Mouse (Mus musculus) hindbrain, embryonic 15.5 days (tissue): Measurements from ENCODE around the gene Cyp4a31. TPM values are rescaled to one million over a fixed set of nuclear protein-coding genes. Genes with fewer than 3 reads are reported as not detected.
"Not testable (repeated sequence)": the region's sequence is repeated elsewhere in the genome, so short reads cannot be mapped to it uniquely, and the experiment has no call there.

Experiments used
- ATAC-seq: fragments of 200-750 bp; cut with Nextera tagmentation; 2 replicates; pipeline ENCODE4 v1.8.0; 2017; ENCODE audit warnings: low read depth, moderate number of reproducible peaks, moderate TSS enrichment; ENCODE audit not compliant: low FRiP score
- H3K27ac ChIP-seq: fragments of 300-500 bp; sonication (generic); replicated peaks from 2 replicates; pipeline ENCODE4 v1.5.1; 2015; ENCODE audit warnings: mild to moderate bottlenecking, inconsistent platforms
- H3K27me3 ChIP-seq: fragments of 300-500 bp; sonication (generic); 2 replicates; pipeline ENCODE4 v1.6.1; 2015; ENCODE audit warnings: control low read depth, inconsistent platforms
- H3K36me3 ChIP-seq: fragments of 300-500 bp; sonication (generic); 2 replicates; pipeline ENCODE4 v1.6.1; 2015; ENCODE audit warnings: control low read depth, inconsistent platforms
- H3K4me1 ChIP-seq: fragments of 300-500 bp; sonication (generic); replicated peaks from 2 replicates; pipeline ENCODE4 v1.6.1; 2015; ENCODE audit warnings: control low read depth, inconsistent platforms
- H3K4me2 ChIP-seq: fragments of 300-500 bp; sonication (generic); 2 replicates; pipeline ENCODE4 v1.6.1; 2015; ENCODE audit warnings: moderate library complexity, mild to moderate bottlenecking, inconsistent platforms
- H3K4me3 ChIP-seq: fragments of 300-500 bp; sonication (generic); 2 replicates; pipeline ENCODE4 v1.5.1; 2015; ENCODE audit warnings: mild to moderate bottlenecking, inconsistent platforms
- H3K9ac ChIP-seq: fragments of 300-500 bp; sonication (generic); 2 replicates; pipeline ENCODE4 v1.6.1; 2015; ENCODE audit warnings: inconsistent platforms
- H3K9me3 ChIP-seq: fragments of 300-500 bp; sonication (generic); 2 replicates; pipeline ENCODE4 v1.6.1; 2016; ENCODE audit warnings: control low read depth, inconsistent platforms
- whole genome bisulfite sequencing: fragments of 180-500 bp; shearing (Covaris S2); methylation state at CpG from one replicate; pipeline ENCODE4 v1.1.7; 2015; 5-methylcytosine and 5-hydroxymethylcytosine counted together
- polyA plus RNA-seq: library from polyadenylated mRNA; unstranded; fragments of >200 nt; fragmentation: Nextera tagmentation; extraction: Ambion mirVana; gene quantifications from 2 replicates; pipeline ENCODE4 v1.2.1, GENCODE M21; 2015

Gene Cyp4a31
- polyA plus RNA-seq, 1 experiment from 2014 or later = not detected

DNA sequence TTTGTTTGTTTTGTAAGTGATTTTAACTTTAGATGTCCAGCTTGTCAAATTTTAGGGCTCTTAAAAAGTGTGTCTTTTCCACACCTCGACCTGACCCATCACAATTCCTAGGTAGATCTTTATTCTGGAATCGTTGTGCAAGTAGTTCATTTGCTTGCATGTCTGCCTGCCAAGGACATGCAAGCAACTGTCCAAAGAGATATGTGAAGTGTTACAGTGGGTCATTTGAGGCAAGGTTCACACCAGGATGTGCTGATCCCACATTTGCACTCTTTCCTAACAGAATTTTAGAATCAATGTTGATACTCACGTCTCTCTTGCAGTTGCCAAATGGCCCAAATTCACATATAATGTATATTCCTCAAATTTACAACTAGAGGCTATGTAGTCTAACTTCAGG, 11.8 kb downstream of the Cyp4a31 start:
- Histone ChIP-seq H3K27ac (no peak overlapping the region), H3K4me2 (no peak overlapping the region), H3K4me1 (no peaks in the 10 kb centered on the region), H3K9me3 (no peaks in the 10 kb centered on the region), H3K27me3 (no peaks in the 10 kb centered on the region), H3K36me3 (no peaks in the 10 kb centered on the region), H3K9ac (no peak overlapping the region), H3K4me3 (no peak overlapping the region)
- 81% methylated on average over 3 of the region's 3 CpGs for WGBS
- ATAC-seq = no peak

DNA sequence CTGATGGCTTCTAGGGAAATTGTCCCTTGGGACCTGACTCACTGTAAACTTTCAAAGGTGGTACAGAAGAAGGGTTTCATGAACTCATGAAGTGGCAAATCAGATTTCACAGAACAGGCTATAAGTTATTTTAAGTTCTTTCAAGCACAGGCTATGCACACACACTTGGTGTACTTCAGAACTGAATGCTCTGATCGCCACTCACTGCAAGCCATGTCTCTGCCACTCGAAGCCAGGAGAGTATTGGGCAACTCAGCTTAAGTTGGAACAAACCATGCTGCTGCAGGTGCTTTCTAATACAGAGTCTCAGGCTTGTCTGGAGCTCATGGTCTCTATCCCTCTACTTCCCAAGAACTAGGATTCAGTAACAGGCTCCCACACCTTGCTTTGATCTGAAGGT, 12.3 kb downstream of the Cyp4a31 start:
- Histone ChIP-seq H3K4me3 (no peak overlapping the region), H3K4me1 (no peaks in the 10 kb centered on the region), H3K4me2 (no peak overlapping the region), H3K27ac (no peak overlapping the region), H3K27me3 (no peaks in the 10 kb centered on the region), H3K36me3 (no peaks in the 10 kb centered on the region), H3K9ac (no peak overlapping the region), H3K9me3 (no peaks in the 10 kb centered on the region)
- ATAC-seq = no peak
- 84% methylated on average over 2 of the region's 2 CpGs for WGBS

DNA sequence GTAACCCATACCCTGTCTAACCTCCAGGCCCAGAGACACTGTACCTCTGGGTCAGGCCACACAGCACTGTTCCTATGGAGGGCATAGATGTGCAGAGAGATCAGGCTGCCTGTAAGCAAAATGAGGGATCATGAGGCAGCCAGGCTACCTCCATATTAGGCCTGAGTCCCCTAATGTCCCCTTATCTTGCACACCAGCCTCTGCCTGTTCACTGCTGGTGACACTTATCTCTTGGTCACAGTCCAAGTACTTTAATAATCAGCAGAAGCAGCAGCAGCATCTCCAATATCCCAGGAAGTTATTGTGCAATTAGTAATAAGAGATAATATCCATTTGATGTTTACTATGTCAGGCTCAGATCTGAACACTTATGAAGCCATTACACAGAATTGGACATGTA, 19.6 kb downstream of the Cyp4a31 start:
- no peaks in the 10 kb centered on the region for H3K4me1 ChIP-seq
- H3K4me3 ChIP-seq = no peak overlapping the region
- H3K27me3 ChIP-seq = no peaks in the 10 kb centered on the region
- no peaks in the 10 kb centered on the region for H3K36me3 ChIP-seq
- no peak for ATAC-seq
- H3K9ac ChIP-seq = no peak overlapping the region
- no peaks in the 10 kb centered on the region for H3K9me3 ChIP-seq
- no peak overlapping the region for H3K27ac ChIP-seq
- no peak overlapping the region for H3K4me2 ChIP-seq

DNA sequence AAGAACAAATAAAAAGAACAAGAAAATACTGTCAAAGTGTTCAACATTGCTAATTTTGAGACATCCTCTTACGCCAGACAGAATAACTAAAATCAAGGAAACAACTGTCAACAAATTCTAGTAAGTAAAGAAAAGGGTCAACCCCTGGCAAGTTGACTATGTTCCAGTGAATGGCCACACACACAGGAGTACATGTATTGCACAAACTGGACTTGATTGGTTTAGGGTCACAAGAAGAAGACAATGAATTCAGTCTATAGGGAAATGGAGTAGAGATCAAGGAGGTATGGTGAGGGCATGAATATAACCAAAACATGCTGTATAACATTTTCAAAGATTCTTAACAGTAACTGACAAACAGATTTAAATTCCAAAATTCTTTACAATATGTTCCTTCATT, 32.9 kb downstream of the Cyp4a31 start:
- Histone ChIP-seq H3K27ac (no peak overlapping the region), H3K4me3 (no peak overlapping the region), H3K9me3 (no peaks in the 10 kb centered on the region), H3K4me2 (no peak overlapping the region), H3K36me3 (no peaks in the 10 kb centered on the region), H3K9ac (no peak overlapping the region), H3K27me3 (no peaks in the 10 kb centered on the region), H3K4me1 (no peaks in the 10 kb centered on the region)
- ATAC-seq = no peak
- 95% methylated on average over 1 of the region's 1 CpGs for WGBS

DNA sequence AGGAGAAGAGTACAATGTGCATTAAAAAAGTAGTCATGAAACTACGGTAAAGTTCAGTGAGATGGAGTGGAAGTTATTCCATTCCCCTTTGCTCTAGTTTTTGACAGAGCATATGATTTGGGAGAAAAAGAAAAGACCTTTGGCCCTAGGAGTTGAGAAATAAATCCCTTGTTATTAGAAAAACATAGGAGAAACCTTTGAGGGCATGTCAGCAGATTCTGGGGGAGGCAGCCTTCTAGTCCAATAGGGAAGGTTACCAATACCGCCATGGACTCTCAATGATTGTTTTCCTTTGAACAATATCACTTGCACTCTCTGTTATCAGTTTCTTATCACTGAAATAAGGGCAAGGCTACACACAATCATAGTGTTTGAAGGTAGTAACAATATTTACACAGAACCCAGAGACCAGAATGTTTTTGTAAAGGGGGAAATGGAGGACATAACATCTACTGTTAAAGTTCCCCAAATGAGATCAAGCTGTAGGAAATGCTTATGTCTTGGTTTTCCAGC, 33.4 kb downstream of the Cyp4a31 start:
- Histone ChIP-seq H3K9me3 (no peaks in the 10 kb centered on the region), H3K27me3 (no peaks in the 10 kb centered on the region), H3K27ac (no peak overlapping the region), H3K4me1 (no peaks in the 10 kb centered on the region), H3K36me3 (no peaks in the 10 kb centered on the region), H3K9ac (no peak overlapping the region), H3K4me2 (no peak overlapping the region), H3K4me3 (no peak overlapping the region)
- no peak for ATAC-seq
- WGBS = 95% methylated on average over 2 of the region's 2 CpGs

DNA sequence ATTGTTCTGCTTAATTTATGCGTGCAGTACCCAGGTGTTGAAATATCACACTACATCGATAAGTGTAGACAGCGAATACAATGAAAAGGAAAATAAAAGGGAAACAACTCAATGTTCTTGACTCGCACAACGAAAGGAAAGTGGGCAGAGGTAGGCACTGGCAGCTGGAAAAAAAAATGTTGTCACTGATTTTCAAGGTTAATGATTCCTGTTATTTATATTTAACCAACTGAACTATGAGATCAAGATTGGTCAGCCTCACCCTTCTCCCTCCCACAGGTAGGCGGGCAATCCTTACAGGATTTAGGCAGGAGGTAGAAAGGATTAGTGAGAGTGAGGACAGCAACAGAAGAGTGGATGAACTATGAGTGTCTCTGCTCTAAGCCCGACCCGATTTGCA, 37.2 kb downstream of the Cyp4a31 start, which contains the start of gene Cyp4a32:
TSS of gene Cyp4a32 (plus strand) at position 359 of the 400 bp plus-strand sequence.
- not testable (repeated sequence) for H3K9me3 ChIP-seq, H3K27me3 ChIP-seq, H3K36me3 ChIP-seq, H3K4me2 ChIP-seq, ATAC-seq, H3K9ac ChIP-seq, H3K27ac ChIP-seq, H3K4me3 ChIP-seq, H3K4me1 ChIP-seq
- WGBS = 88% methylated on average over 8 of the region's 8 CpGs

DNA sequence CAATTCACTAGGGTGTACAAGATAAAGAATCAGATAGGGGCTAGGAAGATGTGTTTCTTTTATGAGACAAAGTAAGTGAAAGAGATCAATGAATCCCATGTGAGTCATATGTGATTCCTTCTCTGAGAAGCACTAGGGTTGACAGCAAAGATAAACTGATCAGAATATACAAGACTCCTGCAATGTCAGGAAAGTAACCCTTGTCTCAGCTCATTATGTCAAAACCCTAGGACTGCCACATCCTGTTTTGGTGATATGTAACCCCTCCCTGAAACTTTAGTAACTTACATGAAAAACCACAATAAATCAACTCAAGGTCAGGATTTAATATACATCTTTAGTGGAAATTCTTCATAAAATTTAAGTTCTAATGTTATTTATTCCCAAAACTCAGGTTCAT, 50.6 kb downstream of the Cyp4a31 start:
- H3K36me3 ChIP-seq = no peaks in the 10 kb centered on the region
- no peak overlapping the region for H3K4me3 ChIP-seq
- no peaks in the 10 kb centered on the region for H3K27me3 ChIP-seq
- no peak for ATAC-seq
- H3K27ac ChIP-seq = no peak overlapping the region
- H3K4me2 ChIP-seq = no peak overlapping the region
- H3K9ac ChIP-seq = no peak overlapping the region
- H3K4me1 ChIP-seq = no peaks in the 10 kb centered on the region
- no peaks in the 10 kb centered on the region for H3K9me3 ChIP-seq

DNA sequence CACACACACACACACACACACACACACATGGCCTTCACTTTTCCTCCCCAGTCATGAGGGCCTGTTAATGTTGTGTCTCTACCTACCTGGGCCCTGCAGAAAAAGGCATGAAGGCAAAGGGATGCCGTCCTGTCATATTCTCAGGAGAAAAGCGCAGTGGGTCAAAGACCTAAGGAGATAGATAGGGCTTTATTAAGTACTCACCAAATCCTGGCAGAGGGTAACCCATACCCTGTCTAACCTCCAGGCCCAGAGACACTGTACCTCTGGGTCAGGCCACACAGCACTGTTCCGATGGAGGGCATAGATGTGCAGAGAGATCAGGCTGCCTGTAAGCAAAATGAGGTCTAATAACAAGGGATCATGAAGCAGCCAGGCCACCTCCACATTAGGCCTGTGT, 62.1 kb downstream of the Cyp4a31 start:
- H3K9me3 ChIP-seq = not testable (repeated sequence)

More for the DNA sequence above, 62.1 kb downstream of the Cyp4a31 start:
- H3K36me3 ChIP-seq, H3K27ac ChIP-seq, ATAC-seq, H3K4me1 ChIP-seq, H3K9ac ChIP-seq, H3K27me3 ChIP-seq, H3K4me2 ChIP-seq, H3K4me3 ChIP-seq: not testable (repeated sequence)
- WGBS = 93% methylated on average over 3 of the region's 3 CpGs

Other genes starting within 250 kb of the Cyp4a31 start
- not detected in 2 replicates for gene Cyp4a12b, start 152.0 kb upstream of the Cyp4a31 start, polyA plus RNA-seq
- gene Cyp4a30b, start 111.0 kb upstream of the Cyp4a31 start, polyA plus RNA-seq = not detected in 2 replicates
- not detected in 2 replicates for gene Cyp4a14, start 67.5 kb upstream of the Cyp4a31 start, polyA plus RNA-seq
- not detected in 2 replicates for gene Cyp4a10, start 45.4 kb upstream of the Cyp4a31 start, polyA plus RNA-seq
- not detected in 2 replicates for gene Cyp4a32, start 37.3 kb downstream of the Cyp4a31 start, polyA plus RNA-seq
- gene Cyp4b1, start 84.1 kb downstream of the Cyp4a31 start, polyA plus RNA-seq = 0.84 and 1.3 TPM in 2 replicates
- gene Efcab14, start 174.1 kb downstream of the Cyp4a31 start, polyA plus RNA-seq = 18.8 and 19.1 TPM in 2 replicates
- gene Tex38, start 217.4 kb downstream of the Cyp4a31 start, polyA plus RNA-seq = 0.83 and 0.91 TPM in 2 replicates
- 36.9 and 39.9 TPM in 2 replicates for gene Atpaf1, start 221.2 kb downstream of the Cyp4a31 start, polyA plus RNA-seq